Mouse (Mus musculus) cerebellum, adult 9-11 months (tissue): ENCODE data around the gene Wdpcp.
A peak's percentile ranks its signal among the peaks of the same experiment; 100 is the strongest.
"Not testable (repeated sequence)": the region's sequence is repeated elsewhere in the genome, so short reads cannot be mapped to it uniquely, and the experiment has no call there.

ENCODE experiments used
- DNase-seq: peaks from one replicate; pipeline ENCODE4 v3.0.0; 2022

Wdpcp gene

GRCm38 (mm10) chr11:21571700-21572381, at the start of gene Wdpcp, which contains the start of gene Mdh1:
TSS of gene Wdpcp (plus strand) at chr11:21572235.
TSS of gene Mdh1 (minus strand) at chr11:21572367.
- DNase-seq: peak; percentile 99

- no peak for DNase-seq
These were observed 43.2 kb upstream of the Wdpcp start for GRCm38 (mm10) chr11:21528676-21529394.

GRCm38 (mm10) chr11:21530856-21531255, 41.2 kb upstream of the Wdpcp start:
- not testable (repeated sequence) for DNase-seq

GRCm38 (mm10) chr11:21540072-21540471, 32.0 kb upstream of the Wdpcp start:
- DNase-seq: no peak

- no peak for DNase-seq
These were observed 31.4 kb upstream of the Wdpcp start for GRCm38 (mm10) chr11:21540622-21541021.

- DNase-seq: no peak
These were observed 29.3 kb upstream of the Wdpcp start for GRCm38 (mm10) chr11:21542731-21543130.

GRCm38 (mm10) chr11:21545021-21545420, 27.0 kb upstream of the Wdpcp start:
- no peak for DNase-seq

GRCm38 (mm10) chr11:21545951-21546350, 26.1 kb upstream of the Wdpcp start:
- no peak for DNase-seq

GRCm38 (mm10) chr11:21546671-21547070, 25.4 kb upstream of the Wdpcp start:
- no peak for DNase-seq

GRCm38 (mm10) chr11:21547518-21547917, 24.5 kb upstream of the Wdpcp start:
- DNase-seq: no peak

GRCm38 (mm10) chr11:21549052-21549451, 23.0 kb upstream of the Wdpcp start:
- no peak for DNase-seq

GRCm38 (mm10) chr11:21549754-21550153, 22.3 kb upstream of the Wdpcp start:
- DNase-seq: no peak

- DNase-seq: no peak
These were observed 21.5 kb upstream of the Wdpcp start for GRCm38 (mm10) chr11:21550222-21551173.

- DNase-seq: no peak
These were observed 20.0 kb upstream of the Wdpcp start for GRCm38 (mm10) chr11:21552049-21552448.

GRCm38 (mm10) chr11:21559727-21560126, 12.3 kb upstream of the Wdpcp start:
- DNase-seq: no peak

GRCm38 (mm10) chr11:21561347-21561746, 10.7 kb upstream of the Wdpcp start:
- no peak for DNase-seq

GRCm38 (mm10) chr11:21563617-21564325, 8.3 kb upstream of the Wdpcp start:
- DNase-seq: no peak

GRCm38 (mm10) chr11:21564681-21565405, 7.2 kb upstream of the Wdpcp start:
- no peak for DNase-seq

GRCm38 (mm10) chr11:21566934-21567333, 5.1 kb upstream of the Wdpcp start:
- DNase-seq: no peak

- DNase-seq: no peak
These were observed 4.3 kb upstream of the Wdpcp start for GRCm38 (mm10) chr11:21567733-21568132.

- DNase-seq: no peak
These were observed 3.0 kb upstream of the Wdpcp start for GRCm38 (mm10) chr11:21569002-21569401.
